Mouse (Mus musculus): ENCODE results near the gene Gpatch2. TPM values are rescaled to one million over a fixed set of nuclear protein-coding genes. Genes with fewer than 3 reads are reported as not detected.
A peak's percentile ranks its signal among the peaks of the same experiment; 100 is the strongest.

Gpatch2 gene
- 19.8 and 22.2 TPM in 2 replicates for polyA plus RNA-seq (2015; fragmentation: Nextera tagmentation; extraction: Ambion mirVana)

GRCm38 (mm10) chr1:187215181-187216116 is at the start of gene Gpatch2, which contains the start of gene Spata17:
Gene Gpatch2, plus strand, starts transcription at chr1:187215508.
Gene Spata17, minus strand, starts transcription at chr1:187215465.
- no peaks in the 10 kb centered on the region for H3K9me3 ChIP-seq (replicated peaks)
- peak; percentile 94 for ATAC-seq
- peak within 1 kb of the TSS; percentile 87 for H3K9ac ChIP-seq
- H3K27me3 ChIP-seq, result no peaks in the 10 kb centered on the region
- WGBS, result 1% methylated on average over 58 of the region's 58 CpGs
- peak within 1 kb of the TSS; percentile 92 for H3K4me3 ChIP-seq
- H3K27ac ChIP-seq, result peak within 1 kb of the TSS; percentile 40; the same call in 1 of the 2 replicates
- H3K4me2 ChIP-seq, result peak within 1 kb of the TSS; percentile 84
- H3K36me3 ChIP-seq (ENCODE audit: poor library complexity, severe bottlenecking), result no peaks in the 10 kb centered on the region
- peaks cover 17% of the 10 kb centered on the region for H3K4me1 ChIP-seq

DNA sequence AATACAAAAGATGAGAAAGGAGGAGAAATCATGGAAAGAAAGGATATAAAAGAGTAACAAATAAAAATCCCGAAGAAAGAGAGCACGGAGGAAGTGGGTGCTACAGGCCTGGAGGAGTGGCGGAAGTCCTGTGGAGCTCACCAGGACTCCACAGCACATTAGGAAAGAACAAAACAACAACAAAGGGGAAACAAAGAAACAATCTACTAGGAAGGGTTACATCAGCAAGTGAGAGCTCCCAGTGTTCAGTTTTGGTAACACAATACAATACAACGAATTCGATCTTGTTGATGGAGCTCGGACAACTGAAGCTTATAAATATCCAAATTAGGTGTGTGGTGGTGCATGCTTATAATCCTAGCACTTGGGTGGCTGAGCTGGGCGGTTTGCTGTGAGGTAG is 45.7 kb upstream of the Gpatch2 start:
- no peak for ATAC-seq
- Histone ChIP-seq H3K36me3 (ENCODE audit: poor library complexity, severe bottlenecking) (no peaks in the 10 kb centered on the region), H3K4me3 (no peak overlapping the region), H3K9ac (no peak overlapping the region), H3K27ac (no peak overlapping the region), H3K4me1 (no peaks in the 10 kb centered on the region), H3K27me3 (no peaks in the 10 kb centered on the region), H3K4me2 (no peak overlapping the region), H3K9me3 (replicated peaks) (no peaks in the 10 kb centered on the region)
- WGBS, result 66% methylated on average over 7 of the region's 7 CpGs

DNA sequence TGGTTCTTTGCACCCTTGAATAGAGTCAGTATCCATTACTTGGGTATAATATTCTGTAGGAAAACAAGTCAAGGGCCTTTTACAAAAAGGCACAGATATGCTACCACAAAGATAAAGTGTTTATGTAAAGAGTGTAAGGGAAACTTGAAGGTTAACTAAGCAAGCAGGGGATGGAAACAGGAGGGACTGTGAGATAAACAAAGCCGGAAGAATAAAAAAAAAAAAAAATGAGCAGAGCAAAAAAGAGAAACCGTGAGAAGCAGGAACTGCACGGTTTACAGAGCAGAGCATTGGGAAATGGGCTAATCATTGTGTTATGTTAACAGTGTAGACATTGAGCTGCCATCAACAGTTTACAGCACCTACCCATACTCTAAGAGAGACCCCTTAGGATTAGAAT is 44.9 kb upstream of the Gpatch2 start:
- H3K27me3 ChIP-seq, result no peaks in the 10 kb centered on the region
- WGBS, result 83% methylated on average over 3 of the region's 3 CpGs
- H3K27ac ChIP-seq, result no peak overlapping the region
- no peaks in the 10 kb centered on the region for H3K9me3 ChIP-seq (replicated peaks)
- ATAC-seq, result no peak
- H3K4me2 ChIP-seq, result no peak overlapping the region
- H3K4me1 ChIP-seq, result no peaks in the 10 kb centered on the region
- no peak overlapping the region for H3K4me3 ChIP-seq
- H3K36me3 ChIP-seq (ENCODE audit: poor library complexity, severe bottlenecking), result no peaks in the 10 kb centered on the region
- no peak overlapping the region for H3K9ac ChIP-seq

DNA sequence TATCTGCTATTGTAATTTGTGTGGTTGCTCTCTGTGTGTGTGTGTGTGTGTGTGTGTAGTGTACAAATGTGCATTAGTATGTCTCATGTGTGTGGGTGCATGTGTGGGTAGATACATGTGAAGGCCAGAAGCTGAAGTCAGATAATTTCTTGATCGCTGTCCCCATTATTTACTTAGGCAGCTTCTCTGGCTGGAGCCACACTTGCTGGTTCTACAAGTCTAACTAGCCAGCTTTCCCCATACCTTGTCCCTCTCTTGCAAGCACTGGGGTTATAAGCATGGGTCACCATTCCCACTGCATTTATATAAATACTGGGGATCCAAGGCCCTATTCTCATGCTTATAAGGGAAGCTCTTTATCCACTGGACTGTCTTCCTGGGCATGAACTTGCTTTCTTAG is 39.3 kb upstream of the Gpatch2 start:
- 100% methylated on average over 1 of the region's 1 CpGs for WGBS
- Histone ChIP-seq H3K4me1 (no peaks in the 10 kb centered on the region), H3K9ac (no peak overlapping the region), H3K9me3 (replicated peaks) (no peaks in the 10 kb centered on the region), H3K27ac (no peak overlapping the region), H3K27me3 (no peaks in the 10 kb centered on the region), H3K4me3 (no peak overlapping the region), H3K36me3 (ENCODE audit: poor library complexity, severe bottlenecking) (no peaks in the 10 kb centered on the region), H3K4me2 (no peak overlapping the region)
- no peak for ATAC-seq

GRCm38 (mm10) chr1:187178546-187178945 is 36.8 kb upstream of the Gpatch2 start:
- H3K27me3 ChIP-seq, result no peaks in the 10 kb centered on the region
- H3K4me1 ChIP-seq, result no peaks in the 10 kb centered on the region
- H3K9ac ChIP-seq, result no peak overlapping the region
- H3K36me3 ChIP-seq (ENCODE audit: poor library complexity, severe bottlenecking), result no peaks in the 10 kb centered on the region
- 59% methylated on average over 1 of the region's 1 CpGs for WGBS
- ATAC-seq, result no peak
- H3K4me2 ChIP-seq, result no peak overlapping the region
- no peak overlapping the region for H3K4me3 ChIP-seq
- no peak overlapping the region for H3K27ac ChIP-seq
- H3K9me3 ChIP-seq (replicated peaks), result no peaks in the 10 kb centered on the region

DNA sequence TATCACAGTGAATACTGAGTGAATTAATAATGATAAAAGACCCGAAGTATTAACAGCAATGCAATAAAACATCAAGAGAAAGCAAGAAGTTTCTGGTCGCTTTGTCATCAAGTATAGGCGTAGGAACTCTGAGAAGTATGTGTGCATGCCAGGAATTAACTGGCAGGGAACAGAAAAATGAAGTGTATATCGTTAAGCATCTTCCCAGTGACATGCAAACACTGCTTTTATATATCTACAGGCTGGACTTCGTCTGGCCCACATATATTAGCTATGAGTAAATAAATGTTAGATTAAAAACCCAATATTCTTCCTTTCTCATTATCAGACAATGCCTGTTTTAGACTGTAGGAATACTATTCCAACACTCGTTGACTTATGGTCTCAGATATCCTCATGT is 9.8 kb upstream of the Gpatch2 start:
- 80% methylated on average over 6 of the region's 6 CpGs for WGBS
- Histone ChIP-seq H3K4me2 (no peak overlapping the region), H3K36me3 (ENCODE audit: poor library complexity, severe bottlenecking) (no peaks in the 10 kb centered on the region), H3K4me3 (no peak overlapping the region), H3K9me3 (replicated peaks) (no peaks in the 10 kb centered on the region), H3K9ac (no peak overlapping the region), H3K27ac (no peak overlapping the region), H3K27me3 (no peaks in the 10 kb centered on the region), H3K4me1 (no peaks in the 10 kb centered on the region)
- ATAC-seq, result no peak

GRCm38 (mm10) chr1:187209496-187209895 is 5.8 kb upstream of the Gpatch2 start:
- Histone ChIP-seq H3K9me3 (replicated peaks) (no peaks in the 10 kb centered on the region), H3K27ac (no peak overlapping the region), H3K9ac (no peak overlapping the region), H3K4me2 (no peak overlapping the region), H3K36me3 (ENCODE audit: poor library complexity, severe bottlenecking) (no peaks in the 10 kb centered on the region), H3K4me1 (no peaks in the 10 kb centered on the region), H3K27me3 (no peaks in the 10 kb centered on the region), H3K4me3 (no peak overlapping the region)
- 60% methylated on average over 4 of the region's 4 CpGs for whole genome bisulfite sequencing
- no peak for ATAC-seq

DNA sequence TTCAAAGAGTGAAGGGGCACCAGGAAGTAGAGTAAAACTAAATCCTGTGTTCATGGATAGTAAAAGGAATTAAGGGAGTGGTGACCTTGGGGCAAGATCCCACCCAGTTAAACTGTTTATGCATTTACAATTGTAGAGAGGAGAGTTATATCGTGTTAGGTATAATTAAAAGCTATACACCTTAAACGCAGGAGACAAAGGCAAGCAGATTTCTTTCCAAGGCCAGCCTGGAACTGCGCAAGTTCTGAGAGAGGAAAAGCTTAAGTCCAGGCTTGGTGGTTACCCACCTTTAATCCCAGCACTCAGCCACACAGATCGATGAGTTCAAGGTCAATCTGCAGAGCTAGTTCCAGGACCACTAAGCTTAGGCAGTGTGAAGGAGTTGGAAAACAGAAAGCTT is 4.6 kb upstream of the Gpatch2 start:
- Histone ChIP-seq H3K4me3 (no peak overlapping the region), H3K4me2 (no peak overlapping the region), H3K9ac (no peak overlapping the region), H3K27ac (no peak overlapping the region), H3K36me3 (ENCODE audit: poor library complexity, severe bottlenecking) (no peaks in the 10 kb centered on the region), H3K9me3 (replicated peaks) (no peaks in the 10 kb centered on the region), H3K4me1 (peaks cover under 1% of the 10 kb centered on the region; the same call in 1 of the 2 replicates), H3K27me3 (no peaks in the 10 kb centered on the region)
- 92% methylated on average over 4 of the region's 4 CpGs for WGBS
- ATAC-seq, result no peak

DNA sequence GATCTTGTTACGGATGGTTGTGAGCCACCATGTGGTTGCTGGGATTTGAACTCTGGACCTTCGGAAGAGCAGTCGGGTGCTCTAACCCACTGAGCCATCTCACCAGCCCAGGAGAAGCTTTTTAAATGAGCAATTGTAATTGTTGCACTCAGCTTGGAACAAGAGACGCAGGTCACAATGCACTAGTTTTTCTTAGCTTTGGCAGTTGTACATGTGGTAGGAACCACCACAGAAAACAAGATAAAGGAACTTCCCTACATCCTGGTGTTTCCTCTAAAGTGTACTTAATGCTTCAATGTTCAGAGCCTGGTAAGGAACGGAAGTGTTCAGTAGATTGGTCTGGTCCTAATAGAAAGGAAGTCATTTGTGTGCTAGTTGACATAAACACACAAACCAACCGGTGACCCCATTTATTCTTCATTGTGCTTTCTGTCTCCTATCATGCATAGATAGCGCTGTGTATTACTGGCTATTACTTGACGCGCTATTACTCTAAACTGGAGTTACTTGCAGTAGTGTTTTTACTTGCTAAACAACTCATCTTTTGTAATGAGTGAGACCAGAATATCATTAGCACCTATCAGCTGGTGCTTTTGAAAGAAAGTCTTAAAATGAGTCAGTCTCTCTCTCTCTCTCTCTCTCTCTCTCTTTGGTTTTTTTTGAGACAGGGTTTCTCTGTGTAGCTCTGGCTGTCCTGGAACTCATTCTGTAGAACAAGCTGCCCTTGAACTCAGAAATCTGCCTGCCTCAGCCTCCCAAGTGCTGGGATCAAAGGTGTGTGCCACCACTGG is 1.5 kb downstream of the Gpatch2 start:
- ATAC-seq, result no peak
- peaks cover 17% of the 10 kb centered on the region for H3K4me1 ChIP-seq
- H3K4me2 ChIP-seq, result no peak overlapping the region
- H3K27ac ChIP-seq, result no peak overlapping the region
- no peak overlapping the region for H3K4me3 ChIP-seq
- 92% methylated on average over 9 of the region's 9 CpGs for WGBS
- no peak overlapping the region for H3K9ac ChIP-seq
- H3K9me3 ChIP-seq (replicated peaks), result no peaks in the 10 kb centered on the region
- H3K27me3 ChIP-seq, result no peaks in the 10 kb centered on the region
- no peaks in the 10 kb centered on the region for H3K36me3 ChIP-seq (ENCODE audit: poor library complexity, severe bottlenecking)

GRCm38 (mm10) chr1:187220756-187221155 is 5.4 kb downstream of the Gpatch2 start:
- no peak overlapping the region for H3K4me3 ChIP-seq
- no peak overlapping the region for H3K27ac ChIP-seq
- H3K4me1 ChIP-seq, result peaks cover 16% of the 10 kb centered on the region
- no peak overlapping the region for H3K4me2 ChIP-seq
- WGBS, result 82% methylated on average over 6 of the region's 6 CpGs
- peaks cover 4% of the 10 kb centered on the region for H3K36me3 ChIP-seq (ENCODE audit: poor library complexity, severe bottlenecking)
- H3K27me3 ChIP-seq, result no peaks in the 10 kb centered on the region
- ATAC-seq, result no peak
- H3K9me3 ChIP-seq (replicated peaks), result no peaks in the 10 kb centered on the region
- no peak overlapping the region for H3K9ac ChIP-seq

DNA sequence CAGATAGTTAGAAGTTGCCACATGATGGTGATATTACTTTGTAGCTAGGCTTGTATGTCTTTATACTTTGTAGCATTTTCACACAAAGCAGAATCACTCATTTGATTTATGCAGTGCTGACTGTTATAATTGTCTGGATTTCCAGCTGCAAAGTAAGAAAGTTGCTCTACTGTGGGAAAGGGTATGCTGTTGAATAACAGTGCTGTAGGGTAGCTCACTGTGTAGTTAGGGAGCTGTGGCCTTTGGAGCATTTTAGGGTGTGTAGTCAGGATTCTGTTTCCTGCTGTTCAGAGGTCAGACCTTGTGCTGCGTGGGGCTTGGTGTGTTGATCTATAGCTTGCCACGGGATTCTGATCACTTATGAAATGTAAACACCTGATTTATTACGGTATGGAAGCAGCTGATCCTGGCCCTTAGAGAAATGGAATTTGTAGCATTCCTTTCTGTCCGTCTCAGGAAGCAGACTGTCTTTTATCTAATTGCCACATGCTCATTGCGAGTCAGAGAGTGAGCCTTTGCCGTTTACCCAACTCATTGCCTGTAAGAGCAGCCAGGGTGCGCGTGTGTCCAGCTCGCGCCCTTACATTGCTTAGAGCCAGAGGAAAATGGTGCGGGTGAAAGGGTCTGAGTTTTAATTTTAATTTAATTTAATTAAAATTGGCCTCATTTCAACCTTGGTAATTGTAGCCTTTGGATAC is 11.2 kb downstream of the Gpatch2 start:
- Histone ChIP-seq H3K4me1 (no peaks in the 10 kb centered on the region), H3K4me2 (no peak overlapping the region), H3K9ac (no peak overlapping the region), H3K36me3 (ENCODE audit: poor library complexity, severe bottlenecking) (peaks cover 16% of the 10 kb centered on the region), H3K9me3 (replicated peaks) (no peaks in the 10 kb centered on the region), H3K4me3 (no peak overlapping the region), H3K27me3 (no peaks in the 10 kb centered on the region), H3K27ac (no peak overlapping the region)
- no peak for ATAC-seq
- 85% methylated on average over 11 of the region's 11 CpGs for WGBS
